Mouse (Mus musculus): Measurements from ENCODE around the gene F11. TPM values are rescaled to one million over a fixed set of nuclear protein-coding genes. Genes with fewer than 3 reads are reported as not detected.
A peak's percentile ranks its signal among the peaks of the same experiment; 100 is the strongest.

The F11 gene
- polyA plus RNA-seq, 1 experiment from 2014 or later, result not detected

DNA sequence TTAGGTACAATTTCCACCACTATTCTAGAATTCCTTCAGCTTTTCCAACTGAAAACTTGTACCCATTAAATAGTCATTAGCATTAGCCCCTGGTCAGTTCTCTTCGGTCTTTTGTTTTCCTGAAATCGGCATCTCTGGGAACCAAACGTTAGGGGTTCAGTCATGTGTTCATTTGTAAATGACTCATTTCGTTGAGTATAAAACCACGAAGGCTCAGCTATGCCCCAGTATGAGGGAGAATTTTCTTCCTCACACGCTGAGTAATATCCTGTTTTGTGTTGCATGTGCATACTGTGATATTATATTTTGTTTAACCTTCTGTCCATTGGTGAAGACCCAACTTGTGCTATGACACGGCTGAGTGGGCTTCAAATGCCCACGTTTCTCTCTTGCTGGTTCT, 3.4 kb downstream of the F11 start:
- 79% methylated on average over 8 of the region's 8 CpGs for WGBS

DNA sequence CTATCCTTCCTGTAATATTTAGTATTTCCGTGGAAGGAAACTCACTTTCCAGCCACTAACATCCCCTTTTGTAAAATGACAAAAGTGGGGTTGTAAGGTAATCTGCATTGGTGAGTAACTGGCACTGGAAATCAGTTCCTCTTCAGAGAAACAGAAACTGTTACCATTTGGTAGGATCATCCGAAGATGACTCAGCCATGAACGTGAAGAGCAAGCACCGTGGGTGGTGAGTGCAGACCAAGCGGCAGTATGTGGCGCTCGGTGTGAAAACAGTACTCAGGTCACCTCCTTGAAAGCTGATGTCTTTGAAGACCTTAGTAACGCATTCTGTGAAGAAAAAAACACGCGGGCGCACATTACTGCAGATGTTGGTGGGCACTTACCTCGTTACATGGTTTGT, 6.8 kb downstream of the F11 start:
- Histone ChIP-seq H3K27ac (ENCODE audit: low read depth, low read length) (no peak overlapping the region), H3K9me3 (ENCODE audit: control insufficient read depth, low read length) (no peaks in the 10 kb centered on the region), H3K4me2 (ENCODE audit: low read depth, low read length, severe bottlenecking) (no peak overlapping the region), H3K4me3 (ENCODE audit: low read depth, low read length) (no peak overlapping the region), H3K27me3 (ENCODE audit: control insufficient read depth, insufficient read depth, low read length) (no peaks in the 10 kb centered on the region), H3K9ac (ENCODE audit: low read length) (no peak overlapping the region), H3K36me3 (ENCODE audit: control insufficient read depth, insufficient read depth, low read length) (no peaks in the 10 kb centered on the region), H3K4me1 (replicated peaks; ENCODE audit: control insufficient read depth, insufficient read depth, low read length) (no peaks in the 10 kb centered on the region)
- DNase-seq (ENCODE audit: low spot score) (no peak), ATAC-seq (replicated peaks; ENCODE audit: low FRiP score) (no peak)
- WGBS, result 92% methylated on average over 12 of the region's 12 CpGs

More for the DNA sequence above, 3.4 kb downstream of the F11 start:
- no peak overlapping the region for H3K9ac ChIP-seq (ENCODE audit: low read length)
- no peaks in the 10 kb centered on the region for H3K36me3 ChIP-seq (ENCODE audit: control insufficient read depth, insufficient read depth, low read length)
- H3K27me3 ChIP-seq (ENCODE audit: control insufficient read depth, insufficient read depth, low read length), result no peaks in the 10 kb centered on the region
- ATAC-seq (replicated peaks; ENCODE audit: low FRiP score) (no peak), DNase-seq (ENCODE audit: low spot score) (no peak)
- H3K27ac ChIP-seq (ENCODE audit: low read depth, low read length), result no peak overlapping the region
- H3K4me3 ChIP-seq (ENCODE audit: low read depth, low read length), result no peak overlapping the region
- H3K9me3 ChIP-seq (ENCODE audit: control insufficient read depth, low read length), result no peaks in the 10 kb centered on the region
- no peaks in the 10 kb centered on the region for H3K4me1 ChIP-seq (replicated peaks; ENCODE audit: control insufficient read depth, insufficient read depth, low read length)
- H3K4me2 ChIP-seq (ENCODE audit: low read depth, low read length, severe bottlenecking), result no peak overlapping the region

DNA sequence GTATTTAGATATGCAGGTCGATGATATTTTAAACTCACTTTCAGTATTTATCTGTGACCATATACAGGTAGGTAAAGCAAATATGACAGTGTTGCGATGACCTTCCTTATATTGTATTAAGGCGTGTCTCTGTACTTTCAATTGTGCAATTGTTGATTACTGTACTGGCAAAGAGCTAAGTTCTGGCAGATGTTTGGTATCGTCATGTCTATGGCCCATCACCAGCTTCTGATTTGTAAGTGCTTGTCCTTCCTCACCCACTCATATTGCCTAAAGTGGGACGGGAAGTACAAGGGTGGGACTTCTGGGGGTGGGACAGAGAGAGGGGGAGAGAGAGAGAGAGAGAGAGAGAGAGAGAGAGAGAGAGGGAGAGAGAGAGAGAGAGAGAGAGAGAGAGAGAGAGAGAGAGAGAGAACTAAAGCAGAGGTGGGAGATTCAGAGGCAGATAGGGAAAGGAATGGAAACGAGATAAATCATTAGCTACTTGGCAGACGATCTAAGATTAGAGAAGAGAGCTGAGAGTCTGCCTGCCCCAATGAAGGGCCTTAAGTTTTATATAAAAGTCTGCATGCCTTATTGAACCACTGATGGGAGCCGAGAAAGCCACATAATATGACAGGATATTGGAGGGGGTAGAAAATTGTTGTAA, 7.5 kb downstream of the F11 start:
- H3K9ac ChIP-seq (ENCODE audit: low read length), result no peak overlapping the region
- DNase-seq (ENCODE audit: low spot score) (no peak), ATAC-seq (replicated peaks; ENCODE audit: low FRiP score) (no peak)
- H3K27ac ChIP-seq (ENCODE audit: low read depth, low read length), result no peak overlapping the region
- H3K4me3 ChIP-seq (ENCODE audit: low read depth, low read length), result no peak overlapping the region
- H3K9me3 ChIP-seq (ENCODE audit: control insufficient read depth, low read length), result no peaks in the 10 kb centered on the region
- H3K36me3 ChIP-seq (ENCODE audit: control insufficient read depth, insufficient read depth, low read length), result no peaks in the 10 kb centered on the region
- H3K4me1 ChIP-seq (replicated peaks; ENCODE audit: control insufficient read depth, insufficient read depth, low read length), result no peaks in the 10 kb centered on the region
- no peaks in the 10 kb centered on the region for H3K27me3 ChIP-seq (ENCODE audit: control insufficient read depth, insufficient read depth, low read length)
- 88% methylated on average over 8 of the region's 8 CpGs for WGBS
- no peak overlapping the region for H3K4me2 ChIP-seq (ENCODE audit: low read depth, low read length, severe bottlenecking)

DNA sequence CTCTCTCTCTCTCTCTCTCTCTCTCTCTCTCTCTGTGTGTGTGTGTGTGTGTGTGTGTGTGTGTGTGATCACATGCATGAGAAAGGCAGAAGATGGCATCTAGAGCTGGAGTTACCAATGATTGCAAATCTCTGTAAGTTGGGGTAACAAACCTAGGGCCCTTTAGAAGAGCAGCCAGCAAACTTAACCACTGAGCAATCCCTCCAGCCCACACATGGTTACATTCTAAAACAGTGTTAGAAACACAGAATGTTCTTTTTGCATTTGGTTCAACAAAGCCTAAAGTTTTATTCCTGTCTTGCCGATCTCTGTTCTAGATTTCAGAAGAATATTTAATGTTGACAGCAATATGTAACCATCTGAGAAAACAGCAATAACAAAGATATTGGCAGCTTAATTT, 8.2 kb downstream of the F11 start:
- Histone ChIP-seq H3K36me3 (ENCODE audit: control insufficient read depth, insufficient read depth, low read length) (no peaks in the 10 kb centered on the region), H3K27me3 (ENCODE audit: control insufficient read depth, insufficient read depth, low read length) (no peaks in the 10 kb centered on the region), H3K4me3 (ENCODE audit: low read depth, low read length) (no peak overlapping the region), H3K4me2 (ENCODE audit: low read depth, low read length, severe bottlenecking) (no peak overlapping the region), H3K9me3 (ENCODE audit: control insufficient read depth, low read length) (no peaks in the 10 kb centered on the region), H3K9ac (ENCODE audit: low read length) (no peak overlapping the region), H3K4me1 (replicated peaks; ENCODE audit: control insufficient read depth, insufficient read depth, low read length) (no peaks in the 10 kb centered on the region), H3K27ac (ENCODE audit: low read depth, low read length) (no peak overlapping the region)
- WGBS, result 97% methylated on average over 1 of the region's 1 CpGs
- DNase-seq (ENCODE audit: low spot score) (no peak), ATAC-seq (replicated peaks; ENCODE audit: low FRiP score) (no peak)

DNA sequence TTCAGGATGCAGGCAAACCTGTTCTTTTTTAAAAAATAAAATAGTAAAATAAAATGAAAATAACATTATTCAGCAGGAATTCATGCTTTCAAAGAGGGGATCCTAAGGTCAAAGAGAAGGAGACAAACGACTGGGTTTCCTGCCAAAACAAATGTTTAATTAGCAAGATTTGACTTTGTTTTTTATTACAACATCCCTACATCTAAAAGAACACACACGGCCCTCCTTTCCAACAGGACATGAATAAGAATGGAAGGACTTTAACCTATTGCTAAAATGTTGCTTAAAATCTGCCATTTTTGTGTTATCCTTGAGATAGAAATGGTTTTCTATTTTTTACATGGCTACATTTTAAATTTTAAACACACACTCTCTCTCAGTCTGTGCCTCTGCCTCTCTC, 8.7 kb downstream of the F11 start:
- H3K27ac ChIP-seq (ENCODE audit: low read depth, low read length), result no peak overlapping the region
- DNase-seq (ENCODE audit: low spot score) (no peak), ATAC-seq (replicated peaks; ENCODE audit: low FRiP score) (no peak)
- H3K36me3 ChIP-seq (ENCODE audit: control insufficient read depth, insufficient read depth, low read length), result no peaks in the 10 kb centered on the region
- H3K4me1 ChIP-seq (replicated peaks; ENCODE audit: control insufficient read depth, insufficient read depth, low read length), result no peaks in the 10 kb centered on the region
- H3K27me3 ChIP-seq (ENCODE audit: control insufficient read depth, insufficient read depth, low read length), result no peaks in the 10 kb centered on the region
- WGBS, result 70% methylated on average over 2 of the region's 2 CpGs
- H3K4me2 ChIP-seq (ENCODE audit: low read depth, low read length, severe bottlenecking), result no peak overlapping the region
- no peak overlapping the region for H3K4me3 ChIP-seq (ENCODE audit: low read depth, low read length)
- no peaks in the 10 kb centered on the region for H3K9me3 ChIP-seq (ENCODE audit: control insufficient read depth, low read length)
- no peak overlapping the region for H3K9ac ChIP-seq (ENCODE audit: low read length)

- no peak overlapping the region for H3K27ac ChIP-seq (ENCODE audit: low read depth, low read length)
- no peak for ATAC-seq (replicated peaks; ENCODE audit: low FRiP score)
- no peak overlapping the region for H3K4me3 ChIP-seq (ENCODE audit: low read depth, low read length)
- no peaks in the 10 kb centered on the region for H3K9me3 ChIP-seq (ENCODE audit: control insufficient read depth, low read length)
- H3K9ac ChIP-seq (ENCODE audit: low read length), result no peak overlapping the region
- no peak overlapping the region for H3K4me2 ChIP-seq (ENCODE audit: low read depth, low read length, severe bottlenecking)
- H3K27me3 ChIP-seq (ENCODE audit: control insufficient read depth, insufficient read depth, low read length), result no peaks in the 10 kb centered on the region
- DNase-seq (ENCODE audit: low spot score), result no peak
- H3K36me3 ChIP-seq (ENCODE audit: control insufficient read depth, insufficient read depth, low read length), result no peaks in the 10 kb centered on the region
- no peaks in the 10 kb centered on the region; the same call in 1 of the 2 replicates for H3K4me1 ChIP-seq (replicated peaks; ENCODE audit: control insufficient read depth, insufficient read depth, low read length)
- WGBS, result 27% methylated on average over 7 of the region's 7 CpGs
Measured at GRCm38 (mm10) chr8:45246307-45246706, 15.5 kb downstream of the F11 start.

DNA sequence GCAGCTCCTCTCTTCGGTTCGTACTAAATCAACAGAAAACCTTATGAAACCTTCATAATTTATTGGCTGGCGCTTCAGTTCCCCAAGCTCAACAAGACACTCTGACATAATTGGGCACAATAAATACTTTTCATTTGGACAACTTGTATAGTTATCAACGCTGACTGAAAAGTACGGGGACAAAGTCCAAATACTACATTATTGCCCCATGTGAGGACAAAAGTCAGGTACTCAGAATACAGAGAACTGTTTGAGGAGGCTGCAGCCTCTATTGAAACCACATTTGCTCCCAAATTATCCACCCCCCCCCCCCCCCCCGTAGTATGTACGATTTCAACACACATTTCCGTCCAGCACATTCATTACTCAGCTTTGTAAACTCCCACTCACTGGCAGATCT, 22.5 kb downstream of the F11 start:
- no peaks in the 10 kb centered on the region for H3K27me3 ChIP-seq (ENCODE audit: control insufficient read depth, insufficient read depth, low read length)
- 85% methylated on average over 8 of the region's 8 CpGs for WGBS
- no peak overlapping the region for H3K4me2 ChIP-seq (ENCODE audit: low read depth, low read length, severe bottlenecking)

GRCm38 (mm10) chr8:45238282-45238681, 23.5 kb downstream of the F11 start:
- Histone ChIP-seq H3K36me3 (ENCODE audit: control insufficient read depth, insufficient read depth, low read length) (no peaks in the 10 kb centered on the region), H3K27me3 (ENCODE audit: control insufficient read depth, insufficient read depth, low read length) (no peaks in the 10 kb centered on the region), H3K27ac (ENCODE audit: low read depth, low read length) (no peak overlapping the region), H3K4me3 (ENCODE audit: low read depth, low read length) (no peak overlapping the region), H3K4me1 (replicated peaks; ENCODE audit: control insufficient read depth, insufficient read depth, low read length) (no peaks in the 10 kb centered on the region), H3K9me3 (ENCODE audit: control insufficient read depth, low read length) (no peaks in the 10 kb centered on the region), H3K4me2 (ENCODE audit: low read depth, low read length, severe bottlenecking) (no peak overlapping the region), H3K9ac (ENCODE audit: low read length) (no peak overlapping the region)
- 36% methylated on average over 3 of the region's 3 CpGs for WGBS
- ATAC-seq (replicated peaks; ENCODE audit: low FRiP score) (no peak; the same call in 1 of the 2 replicates), DNase-seq (ENCODE audit: low spot score) (no peak)

More for the DNA sequence above, 22.5 kb downstream of the F11 start:
- Histone ChIP-seq H3K9ac (ENCODE audit: low read length) (no peak overlapping the region), H3K4me3 (ENCODE audit: low read depth, low read length) (no peak overlapping the region), H3K36me3 (ENCODE audit: control insufficient read depth, insufficient read depth, low read length) (no peaks in the 10 kb centered on the region), H3K27ac (ENCODE audit: low read depth, low read length) (no peak overlapping the region), H3K4me1 (replicated peaks; ENCODE audit: control insufficient read depth, insufficient read depth, low read length) (no peaks in the 10 kb centered on the region), H3K9me3 (ENCODE audit: control insufficient read depth, low read length) (no peaks in the 10 kb centered on the region)
- no peak for ATAC-seq (replicated peaks; ENCODE audit: low FRiP score)
- DNase-seq (ENCODE audit: low spot score), result no peak

DNA sequence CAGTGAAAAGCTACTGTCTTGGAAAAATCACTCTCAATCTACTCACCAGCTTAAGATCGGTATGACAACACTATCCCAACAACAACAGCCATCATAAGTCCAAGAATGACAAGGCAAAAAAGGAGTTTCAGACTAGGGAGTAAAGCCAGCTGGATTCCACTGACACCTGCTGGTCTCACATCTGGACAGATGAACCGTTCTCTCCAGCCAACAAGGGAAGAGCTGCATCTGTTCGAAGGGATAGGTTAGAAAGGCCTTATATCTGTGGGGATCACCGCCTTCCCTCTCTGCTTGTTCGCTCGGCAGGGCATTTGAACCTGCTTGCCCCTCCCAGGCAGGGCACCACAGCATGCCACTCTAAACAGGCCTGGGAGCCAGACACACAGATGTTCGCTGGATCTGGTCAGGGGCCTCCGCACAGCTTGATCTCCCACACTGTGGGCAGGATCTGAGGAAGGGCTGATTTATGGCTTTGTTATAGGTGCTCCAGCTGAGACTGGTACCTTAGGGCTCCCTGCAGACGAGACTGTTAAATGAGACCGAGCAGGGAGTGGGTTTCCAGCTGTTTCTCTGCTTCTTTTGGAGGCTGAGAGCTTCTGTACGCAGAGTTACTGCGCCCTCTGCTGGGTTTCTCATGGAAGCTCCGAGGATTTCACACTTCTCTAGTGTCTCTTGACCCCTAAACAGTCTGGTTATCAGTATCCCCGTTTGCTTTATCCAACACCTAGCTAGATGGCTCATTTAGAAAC, 25.5 kb downstream of the F11 start:
- ATAC-seq (replicated peaks; ENCODE audit: low FRiP score), result peak; percentile 67
- Histone ChIP-seq H3K4me2 (ENCODE audit: low read depth, low read length, severe bottlenecking) (no peak overlapping the region), H3K9ac (ENCODE audit: low read length) (no peak overlapping the region), H3K9me3 (ENCODE audit: control insufficient read depth, low read length) (no peaks in the 10 kb centered on the region), H3K4me1 (replicated peaks; ENCODE audit: control insufficient read depth, insufficient read depth, low read length) (no peaks in the 10 kb centered on the region), H3K36me3 (ENCODE audit: control insufficient read depth, insufficient read depth, low read length) (no peaks in the 10 kb centered on the region), H3K27ac (ENCODE audit: low read depth, low read length) (no peak overlapping the region), H3K27me3 (ENCODE audit: control insufficient read depth, insufficient read depth, low read length) (no peaks in the 10 kb centered on the region), H3K4me3 (ENCODE audit: low read depth, low read length) (no peak overlapping the region)
- DNase-seq (ENCODE audit: low spot score), result peak; percentile 68
- 23% methylated on average over 14 of the region's 14 CpGs for WGBS
